Mouse (Mus musculus) embryonic facial prominence, embryonic 12.5 days (tissue): ENCODE data around the gene Myo1a. TPM values are rescaled to one million over a fixed set of nuclear protein-coding genes. Genes with fewer than 3 reads are reported as not detected.

Experiments
- ATAC-seq: fragments of 200-750 bp; cut with Nextera tagmentation; 2 replicates; pipeline ENCODE4 v1.8.0; 2017; ENCODE audit not compliant: insufficient number of reproducible peaks, insufficient read depth, low FRiP score, low TSS enrichment
- H3K27ac ChIP-seq: fragments of 300-500 bp; sonication (generic); 2 replicates; pipeline ENCODE4 v1.5.1; 2016; ENCODE audit warnings: mild to moderate bottlenecking
- H3K27me3 ChIP-seq: fragments of 300-500 bp; sonication (generic); 2 replicates; pipeline ENCODE4 v1.6.1; 2016; ENCODE audit warnings: mild to moderate bottlenecking, moderate library complexity
- H3K36me3 ChIP-seq: fragments of 300-500 bp; sonication (generic); 2 replicates; pipeline ENCODE4 v1.6.1; 2016; ENCODE audit warnings: mild to moderate bottlenecking
- H3K4me1 ChIP-seq: fragments of 300-500 bp; sonication (generic); 2 replicates; pipeline ENCODE4 v1.6.1; 2016
- H3K4me2 ChIP-seq: fragments of 300-500 bp; sonication (generic); replicated peaks from 2 replicates; pipeline ENCODE4 v1.6.1; 2016; ENCODE audit warnings: mild to moderate bottlenecking, moderate library complexity
- H3K4me3 ChIP-seq: fragments of 300-500 bp; sonication (generic); 2 replicates; pipeline ENCODE4 v1.5.1; 2016; ENCODE audit warnings: mild to moderate bottlenecking
- H3K9ac ChIP-seq: fragments of 300-500 bp; sonication (generic); 2 replicates; pipeline ENCODE4 v1.6.1; 2016; ENCODE audit warnings: mild to moderate bottlenecking, moderate library complexity
- H3K9me3 ChIP-seq: fragments of 300-500 bp; sonication (generic); 2 replicates; pipeline ENCODE4 v1.6.1; 2016; ENCODE audit warnings: mild to moderate bottlenecking, moderate library complexity
- WGBS: fragments of 180-500 bp; shearing (Covaris S2); methylation state at CpG from one replicate; pipeline ENCODE4 v1.1.7; 2016; 5-methylcytosine and 5-hydroxymethylcytosine counted together
- polyA plus RNA-seq: library from polyadenylated mRNA; unstranded; fragments of >200 nt; fragmentation: Nextera tagmentation; extraction: Ambion mirVana; gene quantifications from 2 replicates; pipeline ENCODE4 v1.2.1, GENCODE M21; 2016

Myo1a gene
- polyA plus RNA-seq, 1 experiment from 2014 or later, result 0.58 TPM

- H3K27ac ChIP-seq, result peak within 1 kb of the TSS; percentile 99
- under 1% methylated on average over 63 of the region's 73 CpGs for WGBS
- peak; percentile 62 for ATAC-seq
- H3K4me2 ChIP-seq, result peak within 1 kb of the TSS; percentile 86
- H3K9me3 ChIP-seq, result no peaks in the 10 kb centered on the region
- H3K27me3 ChIP-seq, result no peaks in the 10 kb centered on the region
- peak within 1 kb of the TSS; percentile 90 for H3K9ac ChIP-seq
- H3K4me3 ChIP-seq, result peak within 1 kb of the TSS; percentile 78
- H3K36me3 ChIP-seq, result peaks cover 17% of the 10 kb centered on the region
- peaks cover 50% of the 10 kb centered on the region for H3K4me1 ChIP-seq
Observed at GRCm38 (mm10) chr10:127666501-127667268, 38.3 kb upstream of the Myo1a start, which contains the start of gene Nemp1. Gene Nemp1, plus strand, starts transcription at chr10:127666901.

GRCm38 (mm10) chr10:127667269-127668092, 37.5 kb upstream of the Myo1a start:
- Histone ChIP-seq H3K4me3 (peak overlapping the region; percentile 78), H3K9ac (peak overlapping the region; percentile 90), H3K36me3 (peaks cover 17% of the 10 kb centered on the region), H3K4me2 (peak overlapping the region; percentile 86), H3K27me3 (no peaks in the 10 kb centered on the region), H3K4me1 (peaks cover 42% of the 10 kb centered on the region), H3K27ac (peak overlapping the region; percentile 99), H3K9me3 (no peaks in the 10 kb centered on the region)
- peak; percentile 52 for ATAC-seq
- under 1% methylated on average over 34 of the region's 35 CpGs for WGBS

- 1% methylated on average over 40 of the region's 40 CpGs for WGBS
- Histone ChIP-seq H3K4me2 (peak within 1 kb of the TSS; percentile 86), H3K9me3 (no peaks in the 10 kb centered on the region), H3K36me3 (peaks cover 11% of the 10 kb centered on the region), H3K9ac (peak within 1 kb of the TSS; percentile 90), H3K4me3 (peak within 1 kb of the TSS; percentile 78), H3K27me3 (no peaks in the 10 kb centered on the region), H3K27ac (peak within 1 kb of the TSS; percentile 99), H3K4me1 (peaks cover 33% of the 10 kb centered on the region)
- 0 out of 2 replicates have a peak, but pooled peaks have one; percentile 22 for ATAC-seq
Observed at GRCm38 (mm10) chr10:127668093-127669050, 36.6 kb upstream of the Myo1a start, which contains the start of gene Nab2. Gene Nab2, minus strand, starts transcription at chr10:127668568.

GRCm38 (mm10) chr10:127669170-127669569, 35.8 kb upstream of the Myo1a start:
- no peaks in the 10 kb centered on the region for H3K9me3 ChIP-seq
- H3K27me3 ChIP-seq, result no peaks in the 10 kb centered on the region
- peak overlapping the region; percentile 99 for H3K27ac ChIP-seq
- peak overlapping the region; percentile 16; the same call in 1 of the 2 replicates for H3K9ac ChIP-seq
- no peak for ATAC-seq
- peak overlapping the region; percentile 86 for H3K4me2 ChIP-seq
- H3K4me3 ChIP-seq, result peak overlapping the region; percentile 78
- WGBS, result 5% methylated on average over 7 of the region's 7 CpGs
- peaks cover 25% of the 10 kb centered on the region for H3K4me1 ChIP-seq
- H3K36me3 ChIP-seq, result peaks cover 5% of the 10 kb centered on the region

GRCm38 (mm10) chr10:127670185-127670584, 34.8 kb upstream of the Myo1a start:
- Histone ChIP-seq H3K27ac (no peak overlapping the region), H3K4me2 (no peak overlapping the region), H3K9ac (no peak overlapping the region), H3K4me3 (no peak overlapping the region), H3K9me3 (no peaks in the 10 kb centered on the region), H3K27me3 (no peaks in the 10 kb centered on the region), H3K36me3 (no peaks in the 10 kb centered on the region), H3K4me1 (peaks cover 15% of the 10 kb centered on the region)
- ATAC-seq, result no peak
- 95% methylated on average over 2 of the region's 2 CpGs for WGBS

- 45% methylated on average over 2 of the region's 2 CpGs for WGBS
Observed at GRCm38 (mm10) chr10:127671276-127671675, 33.7 kb upstream of the Myo1a start.

DNA sequence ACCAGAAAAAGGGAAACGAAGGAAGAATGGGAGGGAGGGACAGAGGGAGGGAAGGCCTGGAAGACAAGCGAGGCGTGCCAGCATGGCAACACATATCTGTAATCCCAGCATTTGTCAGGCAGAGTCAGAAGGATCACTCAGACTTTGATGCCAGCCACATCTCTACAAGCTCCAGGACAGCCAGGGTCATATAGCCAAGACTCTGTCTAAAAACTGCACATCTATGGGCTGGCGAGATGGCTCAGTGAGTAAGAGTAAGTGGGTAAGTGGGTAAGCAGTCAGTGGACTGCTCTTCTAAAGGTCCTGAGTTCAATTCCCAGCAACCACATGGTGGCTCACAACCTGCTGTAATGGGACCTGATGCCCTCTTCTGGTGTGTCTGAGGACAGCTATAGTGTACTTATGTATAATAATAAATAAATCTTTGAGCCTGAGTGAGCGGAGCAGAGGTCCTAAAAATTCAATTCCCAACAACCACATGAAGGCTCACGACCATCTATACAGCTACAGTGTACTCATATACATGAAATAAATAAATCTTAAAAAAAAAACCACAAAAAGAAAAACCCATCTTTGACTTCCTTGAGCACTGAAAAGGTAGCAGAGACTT, 30.8 kb upstream of the Myo1a start:
- Histone ChIP-seq H3K9me3 (no peaks in the 10 kb centered on the region), H3K4me2 (no peak overlapping the region), H3K4me1 (peaks cover 13% of the 10 kb centered on the region), H3K4me3 (no peak overlapping the region), H3K27me3 (no peaks in the 10 kb centered on the region), H3K36me3 (no peaks in the 10 kb centered on the region), H3K27ac (no peak overlapping the region), H3K9ac (no peak overlapping the region)
- WGBS, result 91% methylated on average over 6 of the region's 6 CpGs
- ATAC-seq, result no peak

More at GRCm38 (mm10) chr10:127671276-127671675, 33.7 kb upstream of the Myo1a start:
- no peaks in the 10 kb centered on the region for H3K36me3 ChIP-seq
- no peak overlapping the region for H3K4me2 ChIP-seq
- H3K27ac ChIP-seq, result no peak overlapping the region
- H3K9ac ChIP-seq, result no peak overlapping the region
- H3K4me1 ChIP-seq, result peaks cover 10% of the 10 kb centered on the region
- H3K9me3 ChIP-seq, result no peaks in the 10 kb centered on the region
- ATAC-seq, result no peak
- H3K27me3 ChIP-seq, result no peaks in the 10 kb centered on the region
- no peak overlapping the region for H3K4me3 ChIP-seq

- no peaks in the 10 kb centered on the region for H3K27me3 ChIP-seq
- H3K4me1 ChIP-seq, result peaks cover 7% of the 10 kb centered on the region; the same call in 1 of the 2 replicates
- no peak overlapping the region for H3K4me2 ChIP-seq
- no peak overlapping the region for H3K9ac ChIP-seq
- 0 out of 2 replicates have a peak overlapping the region, but pooled peaks have one; percentile 12 for H3K27ac ChIP-seq
- no peak for ATAC-seq
- no peaks in the 10 kb centered on the region for H3K36me3 ChIP-seq
- H3K9me3 ChIP-seq, result no peaks in the 10 kb centered on the region
- 87% methylated on average over 8 of the region's 8 CpGs for WGBS
- no peak overlapping the region for H3K4me3 ChIP-seq
Observed at GRCm38 (mm10) chr10:127674794-127675522, 30.0 kb upstream of the Myo1a start.

DNA sequence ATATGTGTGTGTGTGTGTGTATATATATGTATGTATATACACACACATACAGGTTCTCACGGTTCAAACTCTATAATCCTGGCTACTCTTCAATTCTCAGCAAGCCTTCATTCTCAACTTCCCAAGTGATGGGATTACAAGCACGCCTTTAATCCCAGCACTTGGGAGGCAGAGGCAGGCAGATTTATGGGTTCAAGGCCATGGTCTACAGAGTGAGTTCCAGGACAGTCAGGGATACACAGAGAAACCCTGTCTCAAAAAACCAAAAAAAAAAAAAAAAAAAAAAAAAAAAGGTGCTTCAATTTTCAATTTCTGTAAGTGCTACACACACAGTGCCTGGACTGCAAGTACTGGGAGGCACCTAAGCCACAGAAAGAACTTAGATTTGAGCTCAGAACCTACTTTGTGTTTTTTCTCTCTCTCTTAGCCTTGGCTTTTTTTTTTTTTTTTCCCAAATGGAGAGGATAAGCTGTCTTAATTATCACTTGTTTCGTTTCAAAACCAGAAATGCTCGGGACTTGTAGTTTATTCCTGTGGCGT, 29.0 kb upstream of the Myo1a start:
- whole genome bisulfite sequencing, result 52% methylated on average over 5 of the region's 5 CpGs
- Histone ChIP-seq H3K4me1 (peaks cover 7% of the 10 kb centered on the region; the same call in 1 of the 2 replicates), H3K4me3 (peak overlapping the region; percentile 76), H3K36me3 (no peaks in the 10 kb centered on the region), H3K27me3 (no peaks in the 10 kb centered on the region), H3K9ac (no peak overlapping the region), H3K9me3 (no peaks in the 10 kb centered on the region), H3K4me2 (peak overlapping the region; percentile 92), H3K27ac (peak overlapping the region; percentile 74; the same call in 1 of the 2 replicates)
- ATAC-seq, result no peak
